Mouse (Mus musculus) lung, postnatal 14 days (tissue): ENCODE results near the gene Tex50.
"Not testable (repeated sequence)": the region's sequence is repeated elsewhere in the genome, so short reads cannot be mapped to it uniquely, and the experiment has no call there.

Experiments used
- DNase-seq: peaks from one replicate; pipeline ENCODE4 v3.0.0; 2021

Tex50 gene

GRCm38 (mm10) chr1:161159214-161159613, at the start of gene Tex50:
Gene Tex50 (minus strand): TSS chr1:161159314.
- DNase-seq = no peak

DNA sequence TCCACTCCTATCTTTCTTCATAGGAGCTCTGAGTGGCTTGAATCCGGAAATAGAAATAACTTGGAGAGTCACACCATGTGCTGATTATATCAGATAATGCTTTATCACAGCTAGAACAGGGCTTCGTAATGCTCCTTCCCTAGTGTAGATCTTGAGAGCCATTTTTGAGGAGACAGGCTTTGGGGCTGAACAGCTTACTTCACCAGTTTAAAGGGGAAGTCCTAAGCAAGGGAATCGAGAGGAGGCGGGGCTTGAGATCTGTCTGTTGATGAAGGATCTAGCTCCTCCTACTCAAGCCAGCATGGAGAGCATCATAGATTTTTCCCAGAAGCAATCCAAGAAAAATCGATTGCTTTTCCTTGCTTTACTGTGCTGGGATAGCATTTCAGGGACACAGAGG, 40.7 kb upstream of the Tex50 start:
- DNase-seq = no peak

DNA sequence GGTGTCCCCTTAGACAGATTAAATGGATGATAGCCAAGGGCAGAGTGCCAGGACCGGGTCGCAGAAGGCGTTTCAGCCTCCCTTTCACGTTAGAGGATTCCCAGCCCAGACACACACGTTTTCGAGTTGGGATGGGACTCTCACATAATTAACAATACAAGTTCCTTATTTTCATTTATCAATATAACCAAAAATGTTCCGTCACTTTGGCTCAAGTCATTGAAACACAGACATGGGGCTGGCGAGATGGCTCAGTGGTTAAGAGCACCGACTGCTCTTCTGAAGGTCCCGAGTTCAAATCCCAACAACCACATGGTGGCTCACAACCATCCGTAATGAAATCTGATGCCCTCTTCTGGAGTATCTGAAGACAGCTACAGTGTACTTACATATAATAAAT, 37.2 kb upstream of the Tex50 start:
- DNase-seq = not testable (repeated sequence)

DNA sequence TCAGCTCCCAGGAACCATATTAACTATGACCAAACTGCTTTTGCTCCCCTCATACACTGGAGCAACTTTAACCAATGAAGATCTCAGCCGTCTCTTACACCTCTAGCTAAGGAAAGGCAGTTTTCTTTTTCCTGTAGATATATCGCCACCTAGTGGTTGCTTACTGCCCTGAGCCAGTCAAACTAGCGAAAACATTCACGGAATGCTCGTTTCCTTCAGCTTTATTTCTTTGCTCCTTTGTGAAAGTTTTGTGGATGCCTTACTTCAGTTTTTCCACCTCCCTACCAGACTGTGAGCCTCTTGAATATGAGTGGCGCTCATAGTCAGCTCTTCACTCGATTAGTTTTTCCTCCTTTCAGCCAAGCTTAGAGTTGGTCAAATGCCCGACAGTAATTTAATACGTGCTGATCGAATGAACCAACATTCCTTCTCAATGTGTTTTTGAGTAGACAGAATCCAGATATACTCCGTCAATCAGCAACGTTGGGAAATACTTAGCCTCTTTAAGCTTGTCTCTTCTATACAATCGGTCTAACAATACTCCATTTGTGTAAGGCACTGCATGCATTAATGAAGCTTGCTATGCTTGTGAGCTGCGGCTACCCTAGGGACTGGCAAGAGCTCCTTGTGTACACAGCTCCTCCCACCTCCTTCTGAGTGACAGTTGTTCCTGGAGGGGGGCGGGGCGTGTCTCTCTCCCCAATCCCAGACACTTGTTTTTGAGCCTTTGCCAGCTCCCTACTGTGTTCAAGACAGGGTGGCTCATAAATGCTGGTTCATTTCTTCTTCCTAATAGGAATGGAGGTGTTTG, 36.6 kb upstream of the Tex50 start:
- peak; percentile 80 for DNase-seq

DNA sequence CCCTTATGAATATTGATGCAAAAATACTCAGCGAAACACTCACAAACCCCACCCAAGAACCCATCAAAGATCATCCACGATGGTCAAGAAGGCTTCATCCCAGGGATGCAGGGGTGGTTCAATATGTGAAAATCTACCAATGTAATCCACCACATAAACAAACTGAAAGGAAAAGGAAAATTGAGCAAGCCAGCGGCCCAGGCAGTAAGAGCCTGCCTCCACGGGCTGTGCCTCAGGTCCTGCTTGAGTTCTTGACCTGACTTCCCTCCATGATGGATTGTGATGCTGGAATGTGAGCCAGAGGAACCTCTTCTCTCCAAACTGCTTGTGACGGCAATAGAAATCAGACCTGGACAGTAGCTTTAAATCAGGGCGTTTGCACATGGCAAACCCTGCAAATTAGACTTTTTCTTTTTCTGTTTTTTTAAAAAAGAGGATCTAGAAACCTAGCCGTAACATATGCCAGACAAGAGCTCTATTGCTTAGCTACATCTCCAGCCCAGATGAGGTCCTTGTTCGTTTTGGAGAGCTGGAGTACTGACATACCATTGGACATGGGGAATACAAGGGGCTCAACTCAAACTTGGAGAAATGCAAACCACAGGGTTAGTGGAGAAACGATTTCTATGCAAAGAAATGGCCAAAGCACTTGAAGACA, 31.3 kb upstream of the Tex50 start:
- no peak for DNase-seq

DNA sequence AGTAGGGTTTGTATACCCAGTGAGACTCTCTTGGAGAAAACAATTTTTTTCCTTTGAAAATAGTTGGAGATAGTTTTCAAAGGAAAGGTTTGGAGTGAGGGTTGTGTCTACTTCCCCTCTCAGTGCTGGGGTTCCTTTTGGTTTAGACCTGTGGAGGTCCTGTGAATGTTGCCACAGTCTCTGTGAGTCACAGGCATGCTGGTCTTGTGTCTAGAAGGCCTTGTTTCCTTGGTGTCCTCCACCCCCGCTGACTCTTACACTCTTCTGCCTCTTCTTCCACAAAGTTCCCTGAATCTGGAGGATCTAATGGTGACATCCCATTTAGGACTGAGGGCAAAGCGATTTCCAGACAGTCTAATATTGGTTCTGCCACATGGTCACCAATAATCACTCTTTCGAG, 26.3 kb upstream of the Tex50 start:
- DNase-seq = no peak

DNA sequence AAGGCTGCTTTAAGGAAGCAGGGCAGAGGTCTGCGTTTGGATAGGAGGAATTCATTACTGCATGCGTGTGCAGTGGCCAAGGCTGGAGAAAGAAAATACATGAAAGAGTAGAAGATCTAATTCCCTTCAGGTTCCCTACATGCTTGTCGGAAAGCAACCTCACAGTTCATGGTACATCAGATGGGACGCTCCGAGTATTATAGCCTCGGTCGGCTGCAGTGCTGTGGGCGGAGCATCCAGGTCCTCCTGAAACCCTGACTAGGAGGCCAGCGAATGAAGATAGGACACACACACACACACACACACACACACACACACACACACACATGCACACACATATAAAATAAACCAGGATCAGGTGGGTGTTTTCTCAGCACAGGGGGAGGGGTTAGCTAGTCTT, 24.6 kb upstream of the Tex50 start:
- DNase-seq = no peak

GRCm38 (mm10) chr1:161182386-161182785, 23.3 kb upstream of the Tex50 start:
- DNase-seq = no peak

DNA sequence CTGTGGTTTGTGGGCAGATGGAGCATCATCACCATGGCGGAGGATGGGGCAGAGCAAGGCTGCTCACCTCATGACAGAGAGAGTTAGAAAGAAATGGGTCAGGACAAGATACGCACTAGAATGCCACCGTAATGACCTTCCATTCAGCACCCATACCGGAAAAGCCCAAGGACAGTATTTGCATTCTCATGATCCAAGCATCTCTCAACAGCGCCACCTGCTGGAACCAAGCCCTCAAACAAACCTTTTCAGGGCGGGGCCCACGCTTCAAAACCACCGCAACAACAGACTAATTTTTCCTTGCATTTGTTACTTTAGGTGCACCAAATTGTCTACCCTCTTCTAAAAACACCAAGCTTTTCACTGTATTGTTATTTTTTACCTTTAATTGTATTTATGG, 21.6 kb upstream of the Tex50 start:
- peak; percentile 66 for DNase-seq

GRCm38 (mm10) chr1:161170651-161171050, 11.5 kb upstream of the Tex50 start:
- DNase-seq = peak; percentile 75

DNA sequence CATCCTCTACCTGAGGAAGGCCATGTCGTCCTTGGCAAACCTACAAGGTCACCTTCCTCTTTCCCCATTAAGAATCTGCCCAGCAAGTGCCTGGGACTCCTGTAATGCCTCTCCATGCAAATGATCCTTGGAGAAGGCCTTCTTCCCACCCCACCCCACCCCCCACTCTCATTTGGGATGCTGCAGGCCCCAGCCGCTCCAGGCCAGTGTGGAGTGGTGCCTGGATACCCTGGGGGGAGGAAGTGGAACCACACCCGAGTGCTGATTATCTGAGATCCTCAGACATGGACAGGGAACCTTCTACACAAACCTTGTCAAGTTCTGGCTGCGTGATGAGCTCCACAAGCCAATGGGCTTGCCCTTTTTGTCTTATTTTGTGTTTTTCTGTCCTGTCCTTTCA, 1.2 kb upstream of the Tex50 start:
- no peak for DNase-seq

GRCm38 (mm10) chr1:161156546-161156945, 2.6 kb downstream of the Tex50 start:
- DNase-seq = no peak

DNA sequence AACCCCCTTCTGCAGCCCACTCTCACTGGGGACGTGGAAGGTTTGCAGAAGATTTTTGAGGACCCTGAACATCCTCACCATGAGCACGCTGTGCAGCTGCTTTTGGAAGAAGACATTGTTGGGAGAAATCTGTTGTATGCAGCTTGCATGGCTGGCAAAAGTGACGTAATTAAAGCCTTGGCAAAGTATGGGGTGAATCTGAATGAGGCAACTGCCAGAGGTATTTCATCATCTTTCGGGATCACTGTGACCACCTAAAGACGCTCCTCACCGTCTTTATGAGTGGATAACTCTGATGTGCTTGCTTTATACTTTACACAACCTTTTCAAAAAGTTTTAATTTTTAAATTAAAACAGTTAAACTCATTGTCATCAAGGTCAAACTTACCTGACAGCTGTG, 8.0 kb downstream of the Tex50 start:
- DNase-seq = no peak

- no peak for DNase-seq
Observed at GRCm38 (mm10) chr1:161147888-161148287, 11.2 kb downstream of the Tex50 start.

DNA sequence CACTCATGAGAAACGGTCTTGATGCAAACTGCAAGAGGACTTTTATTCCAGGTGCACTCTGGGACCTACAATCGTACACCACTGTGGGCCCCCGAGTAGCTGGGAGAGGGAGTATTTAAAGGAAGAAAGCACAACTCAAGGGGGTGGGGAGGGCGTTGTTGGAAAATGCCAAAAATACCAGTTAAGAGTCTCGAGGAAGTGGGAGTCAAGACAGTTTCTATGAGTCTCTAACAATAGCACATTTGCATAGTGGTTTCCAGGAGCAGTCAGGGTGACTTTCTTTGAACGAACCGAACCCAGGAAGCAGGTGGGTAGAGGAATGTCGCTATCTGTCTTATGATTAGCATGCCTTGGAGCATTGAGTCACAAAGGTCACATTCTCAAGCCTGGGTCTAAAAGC, 13.5 kb downstream of the Tex50 start:
- DNase-seq = not testable (repeated sequence)

DNA sequence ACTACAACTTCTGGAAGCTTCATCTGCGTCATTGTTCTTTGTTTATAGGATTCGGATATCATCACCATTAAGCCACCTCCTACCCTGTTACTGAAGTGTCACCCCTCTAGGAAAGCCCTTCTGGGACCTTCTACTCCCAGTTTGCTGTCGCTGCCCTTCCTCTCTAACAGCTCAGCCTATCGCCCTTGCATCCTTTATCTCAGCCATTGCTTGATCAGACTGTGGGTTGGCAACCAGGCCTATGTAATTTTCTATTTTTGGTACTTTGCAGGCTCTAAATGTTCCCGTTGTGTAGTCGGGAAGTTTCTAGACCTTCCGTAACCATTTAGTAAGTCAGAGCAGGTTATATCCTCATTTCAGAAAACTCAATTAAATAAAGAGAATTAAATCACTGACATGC, 15.9 kb downstream of the Tex50 start:
- DNase-seq = no peak

GRCm38 (mm10) chr1:161142531-161143159, 16.5 kb downstream of the Tex50 start, which contains the start of gene Ankrd45:
Gene Ankrd45 (plus strand): TSS chr1:161142691.
- peak; percentile 9 for DNase-seq

DNA sequence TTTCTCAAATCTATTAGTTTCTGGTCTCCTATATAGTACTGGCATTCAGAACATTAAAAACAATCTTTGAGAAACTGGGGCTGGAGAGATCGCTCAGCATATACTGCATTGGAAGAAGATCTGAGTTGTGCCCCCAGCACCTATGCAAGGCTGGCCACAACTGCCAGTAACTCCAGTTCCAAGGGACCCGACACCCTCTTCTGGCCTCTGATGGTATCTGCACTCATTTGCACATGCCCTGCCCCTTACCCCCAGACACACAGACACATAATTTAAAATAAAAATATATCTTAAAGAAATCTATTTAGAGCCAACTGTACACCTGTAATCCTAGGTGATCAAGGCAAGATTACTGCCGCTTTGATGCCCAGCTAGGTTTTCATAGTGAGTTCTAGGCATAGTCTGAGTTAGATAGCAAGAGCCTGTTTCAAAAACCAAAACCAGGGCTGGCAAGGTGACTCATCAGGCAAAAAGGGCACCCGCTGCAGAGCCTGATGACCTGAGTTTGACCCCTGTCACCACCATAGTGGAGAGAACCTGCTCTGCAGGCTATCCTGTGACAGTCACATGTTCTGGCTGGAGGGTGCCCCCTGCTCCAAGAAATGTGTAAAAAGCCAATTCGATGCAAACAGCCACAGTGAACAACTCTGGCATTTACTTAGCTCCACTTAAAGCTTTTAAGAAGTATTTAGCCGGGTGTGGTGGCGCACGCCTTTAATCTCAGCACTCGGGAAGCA, 18.9 kb downstream of the Tex50 start:
- no peak for DNase-seq

- DNase-seq = no peak
Observed at GRCm38 (mm10) chr1:161139496-161139895, 19.6 kb downstream of the Tex50 start.

DNA sequence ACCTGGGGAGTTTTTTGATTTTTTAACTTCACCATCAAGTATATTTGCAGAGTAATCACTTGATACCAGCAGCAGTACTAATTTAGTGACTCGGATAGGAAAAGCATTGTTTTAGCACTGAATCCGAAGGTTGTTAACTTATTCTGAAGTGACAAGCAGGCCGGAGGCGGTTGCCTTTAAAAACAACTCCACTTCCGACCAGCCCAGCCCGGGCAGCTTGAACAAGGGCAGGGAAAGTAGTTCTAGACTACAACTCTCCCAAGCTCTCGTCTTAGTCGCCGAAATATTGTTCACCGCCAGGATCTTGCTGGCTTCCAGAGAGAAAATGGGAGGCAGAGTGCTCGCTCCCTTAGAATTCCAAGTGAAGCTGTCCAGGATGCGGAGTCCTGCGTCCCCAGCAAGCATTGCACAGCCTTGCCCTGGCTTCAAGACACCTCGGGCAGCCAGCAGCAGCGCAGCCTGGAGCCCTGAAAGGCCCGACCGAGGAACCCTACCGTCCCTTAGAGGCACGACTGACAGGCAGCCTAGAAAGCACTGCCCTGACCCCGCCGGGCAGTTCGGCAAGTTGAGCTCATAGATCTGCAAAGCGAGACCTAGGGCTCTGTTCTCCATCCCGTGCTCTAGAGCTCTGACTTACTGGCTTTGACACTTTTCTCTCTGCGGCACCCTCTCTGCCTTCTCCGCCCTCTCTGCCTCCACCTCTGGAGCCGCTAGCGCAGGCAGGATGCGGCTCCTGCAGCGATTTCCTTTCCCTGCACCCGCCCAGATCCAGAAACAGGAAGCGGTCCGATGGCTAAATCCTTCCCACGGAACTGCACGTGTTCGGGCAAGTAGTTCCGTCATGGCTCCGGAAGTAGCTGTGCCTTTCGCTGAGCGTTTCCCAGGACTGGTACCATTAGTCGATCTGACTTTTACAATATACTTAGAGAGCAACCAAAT, 28.1 kb downstream of the Tex50 start, which contains the start of gene Klhl20:
Gene Klhl20 (minus strand): TSS at position 786 of the 939 bp plus-strand sequence.
- peak; percentile 96 for DNase-seq

GRCm38 (mm10) chr1:161126461-161126860, 32.7 kb downstream of the Tex50 start:
- no peak for DNase-seq
